Mouse (Mus musculus): ENCODE measurements at regions not wholly inside any gene's neighbourhood (a gene's known extent, or its start where the extent isn't known, plus 50 kb on each side); places are given as distances from the start of the nearest gene placed in this dataset.

DNA sequence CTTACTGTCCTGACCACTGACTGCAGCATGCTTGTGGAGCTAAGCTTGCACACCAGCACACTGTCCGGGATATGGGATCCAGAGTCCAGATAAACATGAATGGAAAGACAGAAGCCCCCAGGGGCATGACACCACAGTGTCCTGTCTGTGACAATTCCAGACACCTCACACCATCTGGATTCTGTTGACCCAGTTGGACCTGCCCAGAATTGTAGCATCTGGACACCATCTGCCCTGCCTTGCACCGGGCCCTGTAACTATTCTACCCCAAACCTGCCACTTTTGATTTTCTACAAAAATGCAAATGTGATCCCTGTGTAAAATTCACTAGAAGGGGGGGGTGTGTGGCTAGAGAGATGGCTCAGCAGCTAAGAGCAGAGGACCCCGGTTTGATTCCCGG, 114.5 kb upstream of the Hs6st1 start:
- no peak for ATAC-seq (ENCODE audit: low FRiP score, low read depth)
- H3K27ac ChIP-seq (replicated peaks), result no peak overlapping the region
- no peak overlapping the region for H3K4me2 ChIP-seq
- H3K9ac ChIP-seq, result no peak overlapping the region
- H3K4me3 ChIP-seq, result no peak overlapping the region
- 84% methylated on average over 4 of the region's 4 CpGs for WGBS
- no peaks in the 10 kb centered on the region for H3K9me3 ChIP-seq
- no peaks in the 10 kb centered on the region for H3K36me3 ChIP-seq
- H3K27me3 ChIP-seq, result no peaks in the 10 kb centered on the region
- H3K4me1 ChIP-seq (replicated peaks), result peaks cover 5% of the 10 kb centered on the region; the same call in 1 of the 2 replicates

DNA sequence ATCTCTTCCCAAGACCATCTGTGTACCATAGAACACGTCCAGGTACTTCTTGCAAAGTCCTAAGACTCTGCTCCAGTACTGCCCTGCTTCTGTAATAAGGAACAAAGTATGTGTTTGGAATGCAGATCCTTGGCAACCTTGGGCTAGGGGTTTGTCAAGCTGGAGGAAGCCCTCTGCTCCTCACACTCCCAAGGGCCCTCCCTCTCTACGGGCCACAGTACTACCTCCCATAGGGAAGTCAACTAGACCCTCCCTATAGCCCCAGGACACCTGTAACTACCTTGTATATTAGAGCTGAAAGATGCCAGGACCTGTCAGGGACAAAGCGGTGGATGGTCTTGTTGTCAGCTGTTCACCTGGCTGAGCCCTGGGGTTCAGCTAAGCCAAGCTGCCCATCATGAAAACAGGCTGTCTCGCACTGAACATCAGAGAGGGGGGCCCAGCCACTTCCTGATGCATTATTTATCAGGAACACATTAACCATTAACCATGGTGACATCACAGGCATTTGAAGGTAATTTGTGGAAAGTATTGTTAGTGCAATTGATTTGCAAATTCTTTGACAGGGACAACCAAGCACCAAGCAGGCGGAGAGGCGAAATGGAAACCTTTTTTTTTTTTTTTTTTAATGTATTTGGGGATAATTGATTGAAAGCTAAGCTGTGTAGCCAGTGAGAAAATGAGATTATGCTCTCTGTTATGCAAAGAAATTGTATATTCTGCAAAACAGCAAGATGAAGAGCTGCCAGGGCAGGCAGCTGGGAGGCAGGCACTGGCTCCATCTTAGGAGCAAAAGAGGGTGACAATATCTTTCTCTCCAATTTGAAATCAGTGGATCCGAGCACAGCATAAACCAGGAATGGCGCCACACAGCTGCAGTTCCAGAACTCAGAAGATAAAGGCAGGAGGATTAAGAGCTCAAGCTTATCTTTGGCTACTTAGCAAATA, 110.5 kb upstream of the Hs6st1 start:
- no peak for ATAC-seq (ENCODE audit: low FRiP score, low read depth)
- Histone ChIP-seq H3K27me3 (no peaks in the 10 kb centered on the region), H3K4me3 (no peak overlapping the region), H3K4me2 (no peak overlapping the region), H3K9ac (no peak overlapping the region), H3K27ac (replicated peaks) (no peak overlapping the region), H3K4me1 (replicated peaks) (peaks cover 5% of the 10 kb centered on the region; the same call in 1 of the 2 replicates), H3K36me3 (no peaks in the 10 kb centered on the region), H3K9me3 (no peaks in the 10 kb centered on the region)
- WGBS, result 55% methylated on average over 8 of the region's 8 CpGs

DNA sequence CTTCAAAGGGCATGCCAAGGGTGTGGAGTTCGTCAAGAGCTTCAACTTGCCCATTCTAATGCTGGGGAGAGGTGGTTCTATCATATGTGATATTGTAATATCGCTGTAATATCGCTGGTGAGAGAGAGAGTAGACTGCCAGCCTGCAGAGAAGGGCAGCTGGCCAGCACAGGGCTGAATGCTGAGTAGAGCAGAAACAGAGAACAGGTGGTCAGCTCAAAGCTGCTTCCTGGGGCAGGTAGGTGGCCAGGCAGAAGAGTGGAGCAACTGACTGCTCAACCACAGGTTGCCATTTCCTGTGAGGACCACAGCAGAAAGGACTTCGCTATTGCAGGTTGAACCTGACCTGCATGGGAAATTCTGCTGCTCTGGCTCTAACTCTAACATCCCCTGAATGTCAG, 108.5 kb upstream of the Hs6st1 start:
- WGBS, result 86% methylated on average over 4 of the region's 4 CpGs
- ATAC-seq (ENCODE audit: low FRiP score, low read depth), result no peak
- no peaks in the 10 kb centered on the region for H3K9me3 ChIP-seq
- no peak overlapping the region for H3K9ac ChIP-seq
- no peak overlapping the region for H3K4me2 ChIP-seq
- no peak overlapping the region for H3K27ac ChIP-seq (replicated peaks)
- no peaks in the 10 kb centered on the region for H3K27me3 ChIP-seq
- no peak overlapping the region for H3K4me3 ChIP-seq
- peaks cover 5% of the 10 kb centered on the region; the same call in 1 of the 2 replicates for H3K4me1 ChIP-seq (replicated peaks)
- no peaks in the 10 kb centered on the region for H3K36me3 ChIP-seq

DNA sequence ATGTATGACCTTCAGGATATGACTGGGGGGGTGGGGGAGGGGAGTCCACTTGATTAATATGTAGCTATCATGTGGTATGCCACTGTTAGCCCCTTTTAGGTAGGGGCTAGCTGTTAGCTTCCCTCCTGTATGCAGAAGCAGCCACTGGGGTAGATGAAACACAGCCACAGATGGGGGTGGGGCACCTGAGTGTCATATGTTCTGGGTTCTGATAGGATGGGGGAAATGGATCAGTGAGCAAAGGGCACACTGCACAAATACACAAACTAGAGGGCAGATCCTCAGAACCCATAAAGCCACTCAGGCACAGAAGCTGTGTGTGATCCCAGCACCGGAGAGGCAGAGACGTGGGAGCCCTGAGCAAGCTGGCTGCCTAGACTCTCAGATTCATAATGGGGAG, 107.4 kb upstream of the Hs6st1 start:
- 78% methylated on average over 2 of the region's 2 CpGs for WGBS
- H3K27ac ChIP-seq (replicated peaks), result no peak overlapping the region
- no peaks in the 10 kb centered on the region for H3K27me3 ChIP-seq
- H3K9me3 ChIP-seq, result peaks cover 5% of the 10 kb centered on the region; the same call in 1 of the 2 replicates
- H3K36me3 ChIP-seq, result no peaks in the 10 kb centered on the region
- H3K4me2 ChIP-seq, result no peak overlapping the region
- H3K4me1 ChIP-seq (replicated peaks), result peaks cover 5% of the 10 kb centered on the region; the same call in 1 of the 2 replicates
- ATAC-seq (ENCODE audit: low FRiP score, low read depth), result no peak
- no peak overlapping the region for H3K9ac ChIP-seq
- no peak overlapping the region for H3K4me3 ChIP-seq

DNA sequence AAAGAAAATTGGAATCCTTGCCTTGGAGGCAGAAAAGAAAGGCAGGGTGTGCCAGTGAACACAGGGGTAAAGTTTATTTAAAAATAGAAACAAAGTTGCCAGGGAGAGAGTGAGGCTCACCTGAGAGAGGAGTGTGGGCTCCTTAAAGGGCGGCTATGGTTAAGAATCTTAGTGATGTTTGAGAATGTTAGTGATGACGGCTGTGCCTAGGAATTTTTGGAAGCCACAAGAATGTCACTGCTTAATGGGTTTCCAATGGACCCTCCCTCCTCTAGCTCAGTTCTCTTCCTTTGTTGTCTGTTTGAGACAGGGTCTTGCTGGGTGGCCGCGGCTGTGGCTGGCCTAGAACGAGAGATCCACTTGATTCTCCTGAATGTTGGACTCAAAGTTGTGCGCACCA, 106.3 kb upstream of the Hs6st1 start:
- ATAC-seq (ENCODE audit: low FRiP score, low read depth), result no peak
- no peaks in the 10 kb centered on the region for H3K27me3 ChIP-seq
- peaks cover 5% of the 10 kb centered on the region; the same call in 1 of the 2 replicates for H3K4me1 ChIP-seq (replicated peaks)
- no peak overlapping the region for H3K27ac ChIP-seq (replicated peaks)
- H3K36me3 ChIP-seq, result no peaks in the 10 kb centered on the region
- H3K4me2 ChIP-seq, result no peak overlapping the region
- WGBS, result 87% methylated on average over 6 of the region's 6 CpGs
- H3K4me3 ChIP-seq, result no peak overlapping the region
- no peak overlapping the region for H3K9ac ChIP-seq
- peaks cover 5% of the 10 kb centered on the region; the same call in 1 of the 2 replicates for H3K9me3 ChIP-seq

DNA sequence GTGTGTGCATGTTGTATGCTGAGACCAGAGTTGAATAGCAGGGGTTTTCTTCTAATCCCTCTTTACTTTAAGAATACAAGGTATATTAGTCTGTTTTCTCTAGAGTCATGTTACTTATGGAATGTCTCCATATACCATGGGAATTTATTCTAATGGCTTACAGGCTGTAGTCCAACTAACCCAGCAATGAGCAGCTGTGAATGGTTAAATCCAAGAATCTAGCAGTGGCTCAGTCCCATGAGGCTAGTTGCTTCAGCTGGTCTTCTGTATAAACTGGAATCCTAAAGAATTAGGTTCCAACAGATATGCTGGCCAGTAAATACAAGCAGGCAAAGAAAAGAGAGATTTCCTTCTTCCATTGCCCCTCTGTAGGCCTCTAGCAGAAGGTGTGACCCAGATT, 99.7 kb upstream of the Hs6st1 start:
- Histone ChIP-seq H3K27me3 (no peaks in the 10 kb centered on the region), H3K36me3 (no peaks in the 10 kb centered on the region), H3K27ac (replicated peaks) (no peak overlapping the region), H3K9me3 (peaks cover 5% of the 10 kb centered on the region; the same call in 1 of the 2 replicates), H3K9ac (no peak overlapping the region), H3K4me3 (no peak overlapping the region), H3K4me1 (replicated peaks) (no peaks in the 10 kb centered on the region), H3K4me2 (no peak overlapping the region)
- ATAC-seq (ENCODE audit: low FRiP score, low read depth), result no peak

DNA sequence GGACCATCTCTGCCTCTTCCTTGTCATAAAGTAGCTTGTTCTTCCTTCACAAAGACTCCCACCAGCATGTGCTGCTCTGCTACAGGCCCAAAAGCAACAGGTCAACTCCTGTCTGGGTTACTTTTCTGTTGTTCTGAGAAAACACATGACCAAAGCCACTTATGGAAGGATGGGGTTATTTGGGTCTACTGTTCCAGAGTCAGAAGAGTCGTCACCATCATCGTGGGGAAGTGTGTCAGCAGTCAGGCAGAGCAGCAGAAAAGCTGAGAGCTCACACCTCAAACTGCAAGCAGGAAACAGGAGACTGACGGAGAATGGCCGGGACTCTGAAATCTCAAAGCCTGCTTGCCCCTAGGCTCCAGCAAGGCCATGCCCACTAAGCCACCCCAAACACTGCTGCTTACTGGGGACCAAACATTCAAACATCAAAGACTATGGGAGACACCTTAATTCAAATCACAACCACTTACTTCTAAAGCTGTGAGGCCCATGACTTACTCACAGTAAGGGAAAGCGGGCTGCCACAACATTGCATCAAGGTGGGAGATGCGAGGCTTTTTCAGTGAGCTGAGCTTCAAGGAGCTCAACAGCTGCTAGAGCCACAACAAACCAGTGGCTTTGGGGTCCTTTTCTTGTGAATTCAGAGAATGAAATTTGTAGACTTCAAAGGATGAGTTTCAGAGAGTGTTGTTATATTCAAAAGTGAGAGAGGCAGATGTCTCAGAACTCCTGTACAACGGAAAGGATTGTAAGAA, 96.6 kb upstream of the Hs6st1 start:
- H3K9me3 ChIP-seq, result no peaks in the 10 kb centered on the region
- 63% methylated on average over 7 of the region's 7 CpGs for WGBS
- H3K4me1 ChIP-seq (replicated peaks), result no peaks in the 10 kb centered on the region
- no peaks in the 10 kb centered on the region for H3K27me3 ChIP-seq
- H3K27ac ChIP-seq (replicated peaks), result no peak overlapping the region
- H3K4me2 ChIP-seq, result no peak overlapping the region
- no peak for ATAC-seq (ENCODE audit: low FRiP score, low read depth)
- no peaks in the 10 kb centered on the region for H3K36me3 ChIP-seq
- no peak overlapping the region for H3K9ac ChIP-seq
- no peak overlapping the region for H3K4me3 ChIP-seq

DNA sequence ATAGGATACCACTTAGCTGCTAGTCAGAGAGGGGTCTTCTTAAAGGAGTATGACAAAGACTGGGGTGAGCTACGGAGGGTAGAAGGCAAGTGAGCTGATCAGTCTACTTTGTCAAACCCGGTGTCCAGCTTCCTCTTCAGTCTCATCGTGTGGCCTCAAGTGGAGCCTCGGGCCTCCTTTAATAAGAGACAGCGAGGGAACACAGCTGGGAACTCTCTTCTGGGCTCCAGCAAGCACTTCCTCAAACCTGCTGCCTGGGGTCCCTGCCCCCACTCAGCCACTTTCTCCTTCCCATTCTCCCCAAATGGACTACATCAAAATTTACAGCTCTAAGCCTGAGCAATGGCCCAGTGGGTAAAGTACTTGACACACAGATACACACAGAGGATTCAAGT, 96.0 kb upstream of the Hs6st1 start:
- ATAC-seq (ENCODE audit: low FRiP score, low read depth), result no peak
- Histone ChIP-seq H3K9ac (no peak overlapping the region), H3K27ac (replicated peaks) (no peak overlapping the region), H3K27me3 (no peaks in the 10 kb centered on the region), H3K4me2 (no peak overlapping the region), H3K4me1 (replicated peaks) (no peaks in the 10 kb centered on the region), H3K9me3 (no peaks in the 10 kb centered on the region), H3K36me3 (no peaks in the 10 kb centered on the region), H3K4me3 (no peak overlapping the region)
- WGBS, result 53% methylated on average over 5 of the region's 5 CpGs

DNA sequence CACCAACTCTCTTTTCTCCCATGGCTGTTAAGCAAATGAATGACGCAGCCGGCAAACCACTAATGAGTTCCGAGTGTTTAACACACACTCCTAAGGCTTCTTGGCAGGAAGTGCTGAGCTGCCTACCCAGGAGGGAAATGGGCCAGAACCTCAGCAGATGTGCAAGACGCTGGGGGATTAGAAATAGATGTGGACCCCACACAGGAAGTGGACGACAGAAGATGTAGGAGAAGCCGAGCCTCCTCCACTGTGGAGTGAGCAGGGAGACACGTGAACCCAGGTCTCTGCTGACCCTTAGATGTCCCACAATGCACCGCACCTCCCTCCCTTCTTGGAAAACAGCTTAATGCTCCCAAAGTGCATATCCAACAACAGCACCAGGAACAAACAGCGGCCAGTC, 94.8 kb upstream of the Hs6st1 start:
- Histone ChIP-seq H3K4me1 (replicated peaks) (no peaks in the 10 kb centered on the region), H3K27ac (replicated peaks) (no peak overlapping the region), H3K4me2 (no peak overlapping the region), H3K4me3 (no peak overlapping the region), H3K27me3 (no peaks in the 10 kb centered on the region), H3K9ac (no peak overlapping the region), H3K36me3 (no peaks in the 10 kb centered on the region), H3K9me3 (no peaks in the 10 kb centered on the region)
- ATAC-seq (ENCODE audit: low FRiP score, low read depth), result no peak
- 55% methylated on average over 9 of the region's 9 CpGs for WGBS

DNA sequence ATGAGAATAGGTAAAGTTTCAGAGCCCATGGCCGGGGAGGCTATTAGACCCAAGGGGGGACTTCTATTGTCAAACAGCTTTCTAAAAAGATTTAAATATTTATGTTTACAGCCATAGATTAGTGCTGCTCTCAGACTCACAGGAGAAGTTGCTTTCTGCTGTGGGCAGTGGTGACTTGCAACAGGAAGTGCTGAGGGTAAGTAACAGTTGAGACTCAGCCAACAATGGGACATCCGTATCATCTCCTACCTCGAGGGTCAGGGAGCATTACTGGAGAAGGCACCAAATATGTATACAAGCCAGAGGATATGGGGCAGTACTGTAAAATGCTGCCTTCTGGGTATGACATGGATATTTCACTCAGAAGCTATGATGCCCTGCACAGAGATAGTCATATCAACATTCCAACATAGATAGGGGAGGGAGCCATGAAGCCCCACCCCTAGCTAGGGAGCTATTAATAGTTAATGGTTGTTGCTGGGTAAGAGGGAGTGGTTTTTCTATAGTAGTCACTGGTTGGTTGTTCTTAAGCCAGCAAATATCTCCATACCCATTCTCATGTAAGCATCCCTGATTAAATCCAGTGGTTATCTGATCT, 92.5 kb upstream of the Hs6st1 start:
- Histone ChIP-seq H3K27me3 (no peaks in the 10 kb centered on the region), H3K27ac (replicated peaks) (no peak overlapping the region), H3K9me3 (no peaks in the 10 kb centered on the region), H3K4me2 (no peak overlapping the region), H3K36me3 (no peaks in the 10 kb centered on the region), H3K4me3 (no peak overlapping the region), H3K9ac (no peak overlapping the region), H3K4me1 (replicated peaks) (no peaks in the 10 kb centered on the region)
- WGBS, result 86% methylated on average over 3 of the region's 3 CpGs
- ATAC-seq (ENCODE audit: low FRiP score, low read depth), result no peak

DNA sequence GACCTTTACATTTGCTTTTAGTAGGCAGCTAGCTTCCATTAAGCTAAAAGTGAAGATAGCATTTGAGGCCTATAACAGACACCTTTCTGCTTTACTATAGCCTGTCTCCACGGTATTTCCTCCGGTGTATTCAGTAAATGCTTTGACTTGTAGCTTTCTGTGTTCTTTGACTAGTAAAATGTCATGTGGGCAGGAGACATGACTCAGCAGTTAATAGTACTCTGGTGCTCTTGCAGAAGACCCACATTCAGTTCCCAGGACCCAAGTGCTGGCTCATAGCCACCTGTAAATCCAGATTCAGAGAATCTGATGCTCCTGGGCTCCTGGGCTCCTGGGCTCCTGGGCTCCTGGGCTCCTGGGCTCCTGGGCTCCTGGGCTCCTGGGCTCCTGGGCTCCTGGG, 91.7 kb upstream of the Hs6st1 start:
- Histone ChIP-seq H3K9ac (no peak overlapping the region), H3K9me3 (no peaks in the 10 kb centered on the region)
- 86% methylated on average over 2 of the region's 2 CpGs for WGBS

DNA sequence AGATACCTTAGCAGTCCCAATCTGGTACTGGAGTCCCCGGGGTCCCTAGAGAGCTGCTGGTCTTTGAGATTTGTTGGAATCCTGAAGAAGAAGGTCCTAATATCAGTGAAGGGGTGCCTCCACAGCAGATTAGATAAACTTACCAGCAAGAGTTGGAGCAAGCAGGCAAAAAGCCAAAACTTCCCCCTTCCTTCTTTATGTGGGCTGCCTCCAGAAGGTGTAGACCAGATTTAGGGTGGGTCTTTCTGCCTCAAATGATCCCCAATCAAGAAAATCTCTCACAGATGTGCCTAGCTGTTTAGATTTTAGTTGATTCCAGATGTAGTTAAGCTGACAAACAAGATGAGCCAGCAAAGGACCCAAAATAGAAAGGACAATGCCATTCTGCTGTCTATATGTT, 90.1 kb upstream of the Hs6st1 start:
- no peaks in the 10 kb centered on the region for H3K4me1 ChIP-seq (replicated peaks)
- H3K36me3 ChIP-seq, result no peaks in the 10 kb centered on the region
- no peak overlapping the region for H3K4me2 ChIP-seq
- 94% methylated on average over 1 of the region's 1 CpGs for WGBS
- H3K9me3 ChIP-seq, result no peaks in the 10 kb centered on the region
- H3K27ac ChIP-seq (replicated peaks), result no peak overlapping the region
- H3K4me3 ChIP-seq, result no peak overlapping the region
- H3K27me3 ChIP-seq, result no peaks in the 10 kb centered on the region
- no peak overlapping the region for H3K9ac ChIP-seq
- no peak for ATAC-seq (ENCODE audit: low FRiP score, low read depth)

More for the DNA sequence above, 91.7 kb upstream of the Hs6st1 start:
- ATAC-seq (ENCODE audit: low FRiP score, low read depth), result no peak
- no peak overlapping the region for H3K27ac ChIP-seq (replicated peaks)
- H3K4me1 ChIP-seq (replicated peaks), result no peaks in the 10 kb centered on the region
- H3K4me3 ChIP-seq, result no peak overlapping the region
- H3K27me3 ChIP-seq, result no peaks in the 10 kb centered on the region
- H3K36me3 ChIP-seq, result no peaks in the 10 kb centered on the region
- H3K4me2 ChIP-seq, result no peak overlapping the region

Data from hindbrain, embryonic 15.5 days (tissue).